Mouse (Mus musculus) kidney, postnatal 0 days (tissue): ENCODE measurements around the gene Gdf9. TPM values are rescaled to one million over a fixed set of nuclear protein-coding genes. Genes with fewer than 3 reads are reported as not detected.

ENCODE experiments used
- ATAC-seq: fragments of 200-750 bp; cut with Nextera tagmentation; replicated peaks from 2 replicates; pipeline ENCODE4 v1.8.0; 2017; ENCODE audit warnings: low read depth, moderate number of reproducible peaks, moderate TSS enrichment, moderate library complexity; ENCODE audit not compliant: low FRiP score
- DNase-seq: peaks from one replicate; pipeline ENCODE4 v3.0.0-alpha.2; 2016; ENCODE audit warnings: low spot score
- H3K27ac ChIP-seq: fragments of 300-500 bp; sonication (generic); 2 replicates; pipeline ENCODE4 v1.5.1; 2014; ENCODE audit warnings: mild to moderate bottlenecking
- H3K27me3 ChIP-seq: fragments of 300-500 bp; sonication (generic); 2 replicates; pipeline ENCODE4 v1.6.1; 2014; ENCODE audit warnings: low read length, mixed read lengths; ENCODE audit not compliant: insufficient read depth
- H3K36me3 ChIP-seq: fragments of 300-500 bp; sonication (generic); 2 replicates; pipeline ENCODE4 v1.6.1; 2014; ENCODE audit warnings: low read length, mixed read lengths; ENCODE audit not compliant: insufficient read depth
- H3K4me1 ChIP-seq: fragments of 300-500 bp; sonication (generic); replicated peaks from 2 replicates; pipeline ENCODE4 v1.6.1; 2014; ENCODE audit warnings: antibody characterized with exemption, low read length, mixed read lengths; ENCODE audit not compliant: insufficient read depth
- H3K4me2 ChIP-seq: fragments of 300-500 bp; sonication (generic); 2 replicates; pipeline ENCODE4 v1.6.1; 2014; ENCODE audit warnings: mild to moderate bottlenecking, low read length, moderate library complexity, mixed read lengths
- H3K4me3 ChIP-seq: fragments of 300-500 bp; sonication (generic); replicated peaks from 2 replicates; pipeline ENCODE4 v1.5.1; 2014; ENCODE audit warnings: low read depth, low read length
- H3K9ac ChIP-seq: fragments of 300-500 bp; sonication (generic); 2 replicates; pipeline ENCODE4 v1.6.1; 2014; ENCODE audit warnings: low read depth, low read length
- H3K9me3 ChIP-seq: fragments of 300-500 bp; sonication (generic); replicated peaks from 2 replicates; pipeline ENCODE4 v1.6.1; 2016; ENCODE audit warnings: low read length, inconsistent platforms, mixed read lengths
- CTCF ChIP-seq: IDR thresholded peaks from 2 replicates; pipeline ENCODE4 v1.5.1; 2016; ENCODE audit warnings: antibody characterized with exemption, low read depth, mild to moderate bottlenecking, moderate library complexity
- WGBS: fragments of 180-500 bp; shearing (Covaris S2); extraction: QIAGEN DNeasy Blood & Tissue Kit; methylation state at CpG from one replicate; pipeline ENCODE4 v1.1.7; 2014; 5-methylcytosine and 5-hydroxymethylcytosine counted together
- microRNA-seq: library from miRNA; unstranded; fragments of <30 nt; microRNA quantifications from one replicate; pipeline ENCODE4, GENCODE M21; 2016
- polyA plus RNA-seq: library from polyadenylated mRNA; unstranded; fragments of >200 nt; fragmentation: Nextera tagmentation; extraction: Ambion mirVana; gene quantifications from 2 replicates; pipeline ENCODE4 v1.2.1, GENCODE M21; 2015

Gene Gdf9
- polyA plus RNA-seq, 1 experiment from 2014 or later, result 0.57 TPM

DNA sequence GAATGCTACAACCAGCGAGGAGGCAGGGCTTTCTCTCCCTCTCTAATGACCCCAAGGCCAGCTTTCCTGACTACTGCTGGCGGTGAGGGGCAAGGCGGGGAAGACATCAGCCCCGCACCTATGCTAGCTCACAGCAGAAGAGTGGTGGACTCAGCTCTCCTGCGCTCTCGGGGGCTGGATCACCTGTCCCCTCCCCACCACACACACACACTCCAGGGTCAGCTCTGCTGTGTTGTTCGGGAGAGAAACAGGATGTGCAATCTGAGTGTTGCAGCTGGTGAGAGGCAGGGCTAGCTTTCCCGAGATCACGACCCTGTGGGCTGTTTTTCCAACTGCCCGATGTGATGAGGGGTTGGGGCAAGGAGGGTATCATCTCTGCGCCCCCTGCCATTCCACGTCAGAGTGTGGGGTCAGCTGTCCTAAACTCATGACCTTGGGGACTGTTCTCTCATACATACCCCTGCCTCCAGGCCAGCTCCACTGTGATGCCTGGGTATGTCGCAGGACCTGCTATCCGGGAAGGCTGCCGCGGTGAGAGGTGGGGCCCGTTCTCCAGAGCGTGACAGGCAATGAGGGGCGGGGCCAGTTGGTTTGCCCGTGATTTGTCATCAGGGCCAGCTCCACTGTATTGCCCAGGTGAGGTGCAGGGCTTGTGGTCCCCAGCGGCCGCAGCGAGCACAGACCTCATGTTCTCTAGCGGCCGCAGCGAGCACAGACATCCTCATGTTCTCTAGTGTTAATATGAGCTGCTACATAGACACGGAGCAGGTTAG is 56.2 kb downstream of the Gdf9 start:
- Histone ChIP-seq H3K4me2 (peak overlapping the region; percentile 46), H3K9me3 (no peaks in the 10 kb centered on the region), H3K36me3 (no peaks in the 10 kb centered on the region), H3K4me1 (0 out of 2 replicates have a peak, but pooled peaks cover 2% of the 10 kb centered on the region), H3K27ac (no peak overlapping the region), H3K27me3 (no peaks in the 10 kb centered on the region), H3K9ac (no peak overlapping the region), H3K4me3 (peak overlapping the region; percentile 13; the same call in 1 of the 2 replicates)
- 9% methylated on average over 27 of the region's 27 CpGs for WGBS
- ATAC-seq (peak; percentile 87), DNase-seq (peak; percentile 61)
- TF ChIP-seq CTCF, result no peak

Small RNA genes within 50 kb of the gene (microRNA-seq; reads per million reads assigned to microRNA genes)
- not detected for gene Mir6920

Other genes with a start within 250 kb of the Gdf9 start
- gene Hspa4, start 130.6 kb upstream of the Gdf9 start, polyA plus RNA-seq, result 79.8 and 84.5 TPM in 2 replicates
- gene Zcchc10, start 106.3 kb upstream of the Gdf9 start, polyA plus RNA-seq, result 21.1 and 25.3 TPM in 2 replicates
- gene Aff4, start 80.2 kb upstream of the Gdf9 start, polyA plus RNA-seq, result 33.9 and 34.5 TPM in 2 replicates
- 0.24 and 0.28 TPM in 2 replicates for gene Leap2, start 7.9 kb upstream of the Gdf9 start, polyA plus RNA-seq
- gene Uqcrq, start 192 bp upstream of the Gdf9 start, polyA plus RNA-seq, result 1,154 and 1,231 TPM in 2 replicates
- 0.08 and 0.14 TPM in 2 replicates for gene Gm10447, start 26.1 kb downstream of the Gdf9 start, polyA plus RNA-seq
- gene Shroom1, start 26.2 kb downstream of the Gdf9 start, polyA plus RNA-seq, result 1.1 and 1.2 TPM in 2 replicates
- gene Gm9837, start 39.5 kb downstream of the Gdf9 start, polyA plus RNA-seq, result not detected in 2 replicates
- gene Gm9945, start 49.1 kb downstream of the Gdf9 start, polyA plus RNA-seq, result not detected in 2 replicates
- gene Sowaha, start 49.3 kb downstream of the Gdf9 start, polyA plus RNA-seq, result 0.26 and 0.39 TPM in 2 replicates
- gene Sept8, start 88.2 kb downstream of the Gdf9 start, polyA plus RNA-seq, result 13.1 and 15.7 TPM in 2 replicates
- gene Kif3a, start 136.4 kb downstream of the Gdf9 start, polyA plus RNA-seq, result 50.6 and 54.6 TPM in 2 replicates
- gene Il4, start 187.6 kb downstream of the Gdf9 start, polyA plus RNA-seq, result 0.78 and 1.1 TPM in 2 replicates
- not detected in 2 replicates for gene Il13, start 203.7 kb downstream of the Gdf9 start, polyA plus RNA-seq